ENCODE assay signal across 9 mouse cellular contexts in the genomic region with DNA sequence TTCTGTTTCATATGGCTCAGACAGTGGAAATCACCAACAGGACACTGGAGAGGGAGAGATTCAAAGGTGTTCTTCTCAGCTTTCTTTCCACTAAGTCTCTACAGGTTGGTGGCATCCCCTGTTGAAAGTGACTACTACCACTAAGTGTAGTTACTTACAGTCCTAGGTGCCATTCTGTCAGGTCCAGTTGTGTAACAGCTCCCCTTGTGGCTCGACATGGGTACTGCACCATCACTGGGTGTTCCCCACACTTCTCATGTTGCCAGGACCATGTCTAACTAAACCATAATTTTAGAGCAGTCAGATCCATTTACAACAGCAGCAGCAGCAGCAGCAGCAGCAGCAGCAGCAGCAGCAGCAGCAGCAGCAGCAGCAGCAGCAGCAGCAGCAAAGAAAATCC.
DNase-seq lines count a peak whose midpoint lies in the region; ATAC-seq and TF ChIP-seq lines count a peak whose summit lies in the region.
"Had no signal": no experiment of that assay in that cellular context is flagged by ENCODE, and none has a peak within 500 bp of the region (broad histone marks: within the 10 kb centered on the region; RNA-seq: fewer than 3 reads in every experiment).

No protein-coding gene starts in this region.

- H3K36me3 ChIP-seq in kidney, embryonic 14.5 days (ENCODE audit: control insufficient read depth, insufficient read depth, low read length): no peaks in the 10 kb centered on the region
- no peaks in the 10 kb centered on the region for H3K36me3 ChIP-seq in lung, embryonic 14.5 days (ENCODE audit: insufficient read depth)
- H3K36me3 ChIP-seq in small intestine, adult 2 months (ENCODE audit: control insufficient read depth, insufficient read depth, low read length): no peaks in the 10 kb centered on the region
- H3K36me3 ChIP-seq: neural tube, embryonic 13.5 days had no signal

- TF ChIP-seq CTCF in lung, embryonic 14.5 days (IDR thresholded peaks at IDR 0.05; ENCODE audit: low read depth): peak; percentile 91
- peak; percentile 69; the same call in 1 of the 2 replicates for TF ChIP-seq CTCF in small intestine, adult 2 months (IDR thresholded peaks at IDR 0.05; ENCODE audit: extremely low read depth, insufficient read length, insufficient replicate concordance, low read depth, low read length)

- H3K9me3 ChIP-seq in kidney, embryonic 14.5 days (ENCODE audit: control insufficient read depth, low read length): no peaks in the 10 kb centered on the region
- no peaks in the 10 kb centered on the region for H3K9me3 ChIP-seq in lung, embryonic 14.5 days (ENCODE audit: low read depth, low read length)
- H3K9me3 ChIP-seq: neural tube, embryonic 13.5 days had no signal

- TF ChIP-seq POLR2A in small intestine, adult 2 months (IDR thresholded peaks at IDR 0.05; ENCODE audit: low read depth, low read length): no peak

- no peak overlapping the region for H3K4me3 ChIP-seq in kidney, embryonic 14.5 days (ENCODE audit: low read length)
- H3K4me3 ChIP-seq in lung, embryonic 14.5 days (ENCODE audit: low read depth, low read length): no peak overlapping the region
- H3K4me3 ChIP-seq in small intestine, adult 2 months (ENCODE audit: low read depth, low read length): no peak overlapping the region
- H3K4me3 ChIP-seq: neural tube, embryonic 13.5 days had no signal

- no peak for DNase-seq in cerebellum, adult 9-11 months
- DNase-seq in urinary bladder, postnatal 25 days (ENCODE audit: low spot score): peak; percentile 24
- DNase-seq in urinary bladder, postnatal 4 days (ENCODE audit: low spot score in 2 of 2): no peak
- peak; percentile 16 for DNase-seq in fibroblast of lung, adult 2 months (ENCODE audit: low read depth)
- peak; percentile 78 for DNase-seq in lung, embryonic 14.5 days

- no peak overlapping the region for H3K27ac ChIP-seq in kidney, embryonic 14.5 days (ENCODE audit: low read depth, low read length)
- H3K27ac ChIP-seq in lung, embryonic 14.5 days (ENCODE audit: low read depth): no peak overlapping the region
- no peak overlapping the region for H3K27ac ChIP-seq in small intestine, adult 2 months (ENCODE audit: insufficient read depth, low read depth, low read length)
- H3K27ac ChIP-seq: neural tube, embryonic 13.5 days had no signal

- H3K27me3 ChIP-seq in kidney, embryonic 14.5 days (ENCODE audit: control insufficient read depth, insufficient read depth, low read length): no peaks in the 10 kb centered on the region
- H3K27me3 ChIP-seq in lung, embryonic 14.5 days (ENCODE audit: insufficient read depth, low read length): no peaks in the 10 kb centered on the region
- no peaks in the 10 kb centered on the region; the same call in 1 of the 2 replicates for H3K27me3 ChIP-seq in small intestine, adult 2 months (ENCODE audit: control insufficient read depth, insufficient read depth, low read length)

- H3K4me1 ChIP-seq in kidney, embryonic 14.5 days (ENCODE audit: control insufficient read depth, insufficient read depth, low read length): no peaks in the 10 kb centered on the region
- H3K4me1 ChIP-seq in lung, embryonic 14.5 days (ENCODE audit: insufficient read depth): no peaks in the 10 kb centered on the region
- H3K4me1 ChIP-seq in small intestine, adult 2 months (ENCODE audit: control insufficient read depth, insufficient read depth, insufficient read length, low read length): no peaks in the 10 kb centered on the region
- H3K4me1 ChIP-seq: neural tube, embryonic 13.5 days had no signal

- no peak overlapping the region for H3K9ac ChIP-seq in kidney, embryonic 14.5 days (ENCODE audit: low read depth, low read length)
- H3K9ac ChIP-seq in lung, embryonic 14.5 days: no peak overlapping the region
- H3K9ac ChIP-seq: neural tube, embryonic 13.5 days had no signal

- ATAC-seq in cerebellum, adult (ENCODE audit: insufficient number of reproducible peaks, low FRiP score, low TSS enrichment): 0 out of 2 replicates have a peak, but pooled peaks have one; percentile 27
- peak; percentile 73; the same call in 1 of the 2 replicates for ATAC-seq in kidney, embryonic 14.5 days (ENCODE audit: low FRiP score, low TSS enrichment)
- 0 out of 2 replicates have a peak, but pooled peaks have one; percentile 65 for ATAC-seq in lung, embryonic 14.5 days (ENCODE audit: insufficient read depth)

- 0% methylated on average over 1 of the region's 1 CpGs for WGBS in kidney, embryonic 14.5 days
- WGBS in lung, embryonic 14.5 days: 0% methylated on average over 1 of the region's 1 CpGs
- WGBS in small intestine, adult 2 months: 0% methylated on average over 1 of the region's 1 CpGs

- H3K4me2 ChIP-seq in kidney, embryonic 14.5 days (replicated peaks; ENCODE audit: low read depth, low read length): no peak overlapping the region
- no peak overlapping the region for H3K4me2 ChIP-seq in lung, embryonic 14.5 days
- H3K4me2 ChIP-seq: neural tube, embryonic 13.5 days had no signal

Comparison
In these comparisons a context has a peak if more than half of its experiments do, and no peak if none do; other contexts are left out.
1. DNase-seq: peak in urinary bladder, postnatal 25 days (single experiment), fibroblast of lung, adult 2 months (single experiment) and lung, embryonic 14.5 days (single experiment); none in cerebellum, adult 9-11 months (single experiment) and urinary bladder, postnatal 4 days (0 of 2).
2. Peak in every context shown above with its lines, with median percentiles within 50 percentile points of each other: ATAC-seq.